Mouse (Mus musculus): ENCODE data around the gene Atf2. TPM values are rescaled to one million over a fixed set of nuclear protein-coding genes. Genes with fewer than 3 reads are reported as not detected.
A peak's percentile ranks its signal among the peaks of the same experiment; 100 is the strongest.

The Atf2 gene
- polyA plus RNA-seq, 1 experiment from 2014 or later, result 43.4 TPM

GRCm38 (mm10) chr2:73790332-73790731 is 102.1 kb downstream of the Atf2 start:
- H3K4me1 ChIP-seq (ENCODE audit: control insufficient read depth, insufficient read depth, low read length), result no peaks in the 10 kb centered on the region
- H3K27ac ChIP-seq (ENCODE audit: low read length), result no peak overlapping the region
- H3K4me3 ChIP-seq (ENCODE audit: low read length), result no peak overlapping the region
- H3K9ac ChIP-seq (ENCODE audit: low read length), result no peak overlapping the region
- ATAC-seq (replicated peaks; ENCODE audit: extremely low read depth, insufficient read depth, low FRiP score), result 0 out of 2 replicates have a peak, but pooled peaks have one; percentile 37
- no peaks in the 10 kb centered on the region; the same call in 1 of the 2 replicates for H3K9me3 ChIP-seq (replicated peaks; ENCODE audit: control insufficient read depth, low read length)
- H3K36me3 ChIP-seq (ENCODE audit: control insufficient read depth, insufficient read depth), result no peaks in the 10 kb centered on the region
- H3K27me3 ChIP-seq (ENCODE audit: control insufficient read depth, insufficient read depth, low read length), result no peaks in the 10 kb centered on the region
- H3K4me2 ChIP-seq (ENCODE audit: low read depth, low read length), result no peak overlapping the region
- 55% methylated on average over 2 of the region's 2 CpGs for WGBS

GRCm38 (mm10) chr2:73788395-73788794 is 104.0 kb downstream of the Atf2 start:
- no peak for ATAC-seq (replicated peaks; ENCODE audit: extremely low read depth, insufficient read depth, low FRiP score)
- WGBS, result 74% methylated on average over 6 of the region's 6 CpGs
- no peaks in the 10 kb centered on the region for H3K36me3 ChIP-seq (ENCODE audit: control insufficient read depth, insufficient read depth)
- H3K4me2 ChIP-seq (ENCODE audit: low read depth, low read length), result no peak overlapping the region
- H3K27me3 ChIP-seq (ENCODE audit: control insufficient read depth, insufficient read depth, low read length), result no peaks in the 10 kb centered on the region
- H3K9ac ChIP-seq (ENCODE audit: low read length), result no peak overlapping the region
- H3K4me1 ChIP-seq (ENCODE audit: control insufficient read depth, insufficient read depth, low read length), result peaks cover under 1% of the 10 kb centered on the region; the same call in 1 of the 2 replicates
- H3K9me3 ChIP-seq (replicated peaks; ENCODE audit: control insufficient read depth, low read length), result no peaks in the 10 kb centered on the region; the same call in none of the 2 replicates
- no peak overlapping the region for H3K4me3 ChIP-seq (ENCODE audit: low read length)
- no peak overlapping the region for H3K27ac ChIP-seq (ENCODE audit: low read length)

- peak overlapping the region; percentile 52 for H3K4me2 ChIP-seq (ENCODE audit: low read depth, low read length)
- H3K9ac ChIP-seq (ENCODE audit: low read length), result no peak overlapping the region
- peak; percentile 83 for ATAC-seq (replicated peaks; ENCODE audit: extremely low read depth, insufficient read depth, low FRiP score)
Measured at GRCm38 (mm10) chr2:73782371-73782905, 110.0 kb downstream of the Atf2 start.

GRCm38 (mm10) chr2:73780321-73781010 is 112.0 kb downstream of the Atf2 start:
- no peak overlapping the region for H3K4me3 ChIP-seq (ENCODE audit: low read length)
- no peaks in the 10 kb centered on the region for H3K36me3 ChIP-seq (ENCODE audit: control insufficient read depth, insufficient read depth)
- H3K9me3 ChIP-seq (replicated peaks; ENCODE audit: control insufficient read depth, low read length), result no peaks in the 10 kb centered on the region; the same call in none of the 2 replicates
- no peak overlapping the region for H3K9ac ChIP-seq (ENCODE audit: low read length)
- no peak for ATAC-seq (replicated peaks; ENCODE audit: extremely low read depth, insufficient read depth, low FRiP score)
- H3K4me2 ChIP-seq (ENCODE audit: low read depth, low read length), result no peak overlapping the region
- H3K27me3 ChIP-seq (ENCODE audit: control insufficient read depth, insufficient read depth, low read length), result no peaks in the 10 kb centered on the region
- WGBS, result 78% methylated on average over 14 of the region's 14 CpGs
- H3K27ac ChIP-seq (ENCODE audit: low read length), result no peak overlapping the region
- peaks cover 24% of the 10 kb centered on the region for H3K4me1 ChIP-seq (ENCODE audit: control insufficient read depth, insufficient read depth, low read length)

More at GRCm38 (mm10) chr2:73782371-73782905, 110.0 kb downstream of the Atf2 start:
- WGBS, result 14% methylated on average over 9 of the region's 9 CpGs
- peak overlapping the region; percentile 70 for H3K27ac ChIP-seq (ENCODE audit: low read length)
- no peaks in the 10 kb centered on the region; the same call in none of the 2 replicates for H3K9me3 ChIP-seq (replicated peaks; ENCODE audit: control insufficient read depth, low read length)
- no peaks in the 10 kb centered on the region for H3K27me3 ChIP-seq (ENCODE audit: control insufficient read depth, insufficient read depth, low read length)
- no peaks in the 10 kb centered on the region for H3K36me3 ChIP-seq (ENCODE audit: control insufficient read depth, insufficient read depth)
- H3K4me1 ChIP-seq (ENCODE audit: control insufficient read depth, insufficient read depth, low read length), result peaks cover 20% of the 10 kb centered on the region
- H3K4me3 ChIP-seq (ENCODE audit: low read length), result no peak overlapping the region

DNA sequence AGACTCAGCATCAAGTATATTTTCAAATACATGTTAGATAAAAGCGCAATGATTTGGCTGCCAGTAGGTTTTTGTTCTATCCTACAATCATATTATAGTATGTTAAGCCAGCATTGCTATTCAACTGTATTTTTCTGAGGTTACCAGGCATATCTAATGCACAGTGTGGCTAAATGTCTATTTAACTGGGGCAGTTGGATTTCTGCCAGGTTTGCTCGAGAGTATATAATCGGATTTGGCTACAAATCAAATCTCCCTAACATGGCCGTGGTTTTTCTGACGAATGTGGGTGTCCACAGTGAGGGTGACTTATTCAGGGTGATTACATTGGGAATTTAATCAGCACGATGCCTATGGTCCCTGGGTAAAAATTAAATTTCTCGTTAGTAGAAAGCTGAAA is 112.6 kb downstream of the Atf2 start:
- Histone ChIP-seq H3K4me1 (ENCODE audit: control insufficient read depth, insufficient read depth, low read length) (peaks cover 24% of the 10 kb centered on the region), H3K27ac (ENCODE audit: low read length) (no peak overlapping the region), H3K9ac (ENCODE audit: low read length) (no peak overlapping the region), H3K36me3 (ENCODE audit: control insufficient read depth, insufficient read depth) (no peaks in the 10 kb centered on the region), H3K9me3 (replicated peaks; ENCODE audit: control insufficient read depth, low read length) (no peaks in the 10 kb centered on the region; the same call in 1 of the 2 replicates), H3K4me3 (ENCODE audit: low read length) (no peak overlapping the region), H3K27me3 (ENCODE audit: control insufficient read depth, insufficient read depth, low read length) (no peaks in the 10 kb centered on the region), H3K4me2 (ENCODE audit: low read depth, low read length) (no peak overlapping the region)
- no peak for ATAC-seq (replicated peaks; ENCODE audit: extremely low read depth, insufficient read depth, low FRiP score)
- WGBS, result 38% methylated on average over 7 of the region's 7 CpGs

DNA sequence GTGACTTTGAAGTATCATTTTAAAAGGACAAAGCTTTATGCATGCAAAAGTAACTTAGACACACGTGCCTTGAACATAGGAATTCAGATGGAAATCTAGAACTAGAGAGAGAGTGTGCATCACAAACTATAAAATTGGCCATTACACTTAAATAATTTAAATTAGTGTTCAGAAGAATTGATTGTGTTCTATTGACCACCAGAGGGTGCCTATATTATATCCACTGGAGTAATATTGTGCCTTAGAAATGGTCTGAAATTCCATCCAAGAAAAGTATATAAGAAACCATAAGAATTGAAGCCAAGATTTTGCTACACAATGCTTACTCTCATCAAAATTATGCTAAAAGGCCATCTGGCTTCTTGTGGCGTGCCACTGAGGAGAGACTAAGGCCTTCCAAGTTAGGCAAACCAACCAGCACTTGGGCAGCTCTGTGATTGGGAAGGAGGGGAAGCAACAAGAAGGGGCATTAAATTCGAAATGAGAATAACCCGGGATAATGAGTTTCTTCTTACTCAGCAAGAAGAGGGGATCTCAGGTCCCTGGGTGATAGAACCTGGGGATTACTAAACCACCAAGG is 113.3 kb downstream of the Atf2 start:
- no peaks in the 10 kb centered on the region for H3K36me3 ChIP-seq (ENCODE audit: control insufficient read depth, insufficient read depth)
- ATAC-seq (replicated peaks; ENCODE audit: extremely low read depth, insufficient read depth, low FRiP score), result no peak
- H3K4me3 ChIP-seq (ENCODE audit: low read length), result no peak overlapping the region
- no peak overlapping the region for H3K4me2 ChIP-seq (ENCODE audit: low read depth, low read length)
- no peaks in the 10 kb centered on the region; the same call in 1 of the 2 replicates for H3K9me3 ChIP-seq (replicated peaks; ENCODE audit: control insufficient read depth, low read length)
- WGBS, result 72% methylated on average over 4 of the region's 4 CpGs
- no peak overlapping the region; the same call in 1 of the 2 replicates for H3K9ac ChIP-seq (ENCODE audit: low read length)
- H3K27me3 ChIP-seq (ENCODE audit: control insufficient read depth, insufficient read depth, low read length), result no peaks in the 10 kb centered on the region
- H3K27ac ChIP-seq (ENCODE audit: low read length), result no peak overlapping the region
- H3K4me1 ChIP-seq (ENCODE audit: control insufficient read depth, insufficient read depth, low read length), result peaks cover 26% of the 10 kb centered on the region

DNA sequence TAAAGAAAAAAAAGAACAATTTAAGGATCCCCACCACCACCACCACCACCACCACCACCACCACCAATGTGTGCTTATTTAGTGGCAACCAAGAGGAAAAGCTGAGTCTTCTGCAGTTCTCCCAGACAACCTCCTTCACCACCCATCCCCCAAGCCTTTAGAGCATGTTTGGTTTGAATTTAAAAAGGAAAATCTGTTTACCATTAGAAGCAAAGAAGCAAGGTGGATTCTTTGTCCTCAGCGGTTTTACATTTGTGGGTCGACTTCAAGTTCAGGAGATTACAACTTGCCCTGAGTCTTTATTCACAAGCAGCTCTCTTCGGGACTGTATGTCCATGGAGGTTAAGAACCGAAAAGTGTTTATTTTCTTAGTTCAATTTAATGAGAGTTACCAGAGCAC is 115.5 kb downstream of the Atf2 start:
- Histone ChIP-seq H3K36me3 (ENCODE audit: control insufficient read depth, insufficient read depth) (no peaks in the 10 kb centered on the region), H3K4me1 (ENCODE audit: control insufficient read depth, insufficient read depth, low read length) (peaks cover 24% of the 10 kb centered on the region), H3K9ac (ENCODE audit: low read length) (no peak overlapping the region), H3K27ac (ENCODE audit: low read length) (no peak overlapping the region), H3K9me3 (replicated peaks; ENCODE audit: control insufficient read depth, low read length) (no peaks in the 10 kb centered on the region), H3K4me2 (ENCODE audit: low read depth, low read length) (no peak overlapping the region), H3K27me3 (ENCODE audit: control insufficient read depth, insufficient read depth, low read length) (no peaks in the 10 kb centered on the region), H3K4me3 (ENCODE audit: low read length) (no peak overlapping the region)
- WGBS, result 58% methylated on average over 4 of the region's 4 CpGs
- ATAC-seq (replicated peaks; ENCODE audit: extremely low read depth, insufficient read depth, low FRiP score), result no peak

DNA sequence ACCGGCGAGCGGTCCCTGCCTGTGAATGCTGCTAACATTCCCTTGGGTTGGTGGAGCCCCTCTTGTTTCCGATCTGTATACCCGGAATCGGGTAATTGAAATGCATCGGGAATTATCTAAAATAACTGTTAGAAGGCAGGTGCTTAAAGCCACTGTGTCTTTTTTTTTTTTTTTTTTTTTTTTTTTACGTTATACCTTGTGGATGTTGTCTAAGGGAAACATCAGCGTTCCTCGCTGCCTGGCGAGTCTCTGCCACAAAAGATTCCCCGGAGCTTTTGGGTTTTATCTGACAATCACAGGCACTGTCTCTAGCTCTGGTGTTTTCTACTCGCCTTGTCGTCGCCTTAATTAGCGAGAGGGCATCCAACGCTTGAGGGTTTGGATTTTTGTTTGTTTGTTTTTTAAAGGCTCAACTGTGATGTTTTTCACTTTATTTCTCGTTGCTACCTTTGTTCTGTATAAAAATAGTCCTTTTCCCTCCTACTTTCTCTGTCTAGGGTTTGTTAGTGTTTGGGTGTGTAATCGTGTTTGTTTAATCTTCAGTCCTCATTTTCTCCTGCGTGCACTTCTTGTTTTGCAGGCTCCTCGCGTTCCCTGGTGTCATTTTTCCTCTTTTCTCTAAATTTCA is 116.6 kb downstream of the Atf2 start:
- Histone ChIP-seq H3K4me3 (ENCODE audit: low read length) (peak overlapping the region; percentile 94), H3K27me3 (ENCODE audit: control insufficient read depth, insufficient read depth, low read length) (no peaks in the 10 kb centered on the region), H3K4me2 (ENCODE audit: low read depth, low read length) (peak overlapping the region; percentile 79), H3K4me1 (ENCODE audit: control insufficient read depth, insufficient read depth, low read length) (peaks cover 24% of the 10 kb centered on the region), H3K27ac (ENCODE audit: low read length) (no peak overlapping the region), H3K9me3 (replicated peaks; ENCODE audit: control insufficient read depth, low read length) (no peaks in the 10 kb centered on the region), H3K36me3 (ENCODE audit: control insufficient read depth, insufficient read depth) (no peaks in the 10 kb centered on the region), H3K9ac (ENCODE audit: low read length) (peak overlapping the region; percentile 93)
- 3% methylated on average over 22 of the region's 22 CpGs for WGBS
- ATAC-seq (replicated peaks; ENCODE audit: extremely low read depth, insufficient read depth, low FRiP score), result no peak

Data from heart, embryonic 16.5 days (tissue).